Mouse (Mus musculus) stomach, embryonic 15.5 days (tissue): Measurements from ENCODE around the gene Casc1. TPM values are rescaled to one million over a fixed set of nuclear protein-coding genes. Genes with fewer than 3 reads are reported as not detected.
A peak's percentile ranks its signal among the peaks of the same experiment; 100 is the strongest.

Source experiments
- ATAC-seq: fragments of 200-750 bp; cut with Nextera tagmentation; 2 replicates; pipeline ENCODE4 v1.8.0; 2017; ENCODE audit warnings: low read depth, moderate number of reproducible peaks, moderate TSS enrichment; ENCODE audit not compliant: insufficient read depth, low FRiP score
- H3K27ac ChIP-seq: fragments of 300-500 bp; sonication (generic); 2 replicates; pipeline ENCODE4 v1.5.1; 2015; ENCODE audit warnings: mild to moderate bottlenecking, inconsistent platforms
- H3K27me3 ChIP-seq: fragments of 300-500 bp; sonication (generic); replicated peaks from 2 replicates; pipeline ENCODE4 v1.6.1; 2015; ENCODE audit warnings: inconsistent platforms
- H3K36me3 ChIP-seq: fragments of 300-500 bp; sonication (generic); 2 replicates; pipeline ENCODE4 v1.6.1; 2015; ENCODE audit warnings: inconsistent platforms
- H3K4me1 ChIP-seq: fragments of 300-500 bp; sonication (generic); 2 replicates; pipeline ENCODE4 v1.6.1; 2015; ENCODE audit warnings: inconsistent platforms
- H3K4me2 ChIP-seq: fragments of 300-500 bp; sonication (generic); 2 replicates; pipeline ENCODE4 v1.6.1; 2015; ENCODE audit warnings: mild to moderate bottlenecking, inconsistent platforms
- H3K4me3 ChIP-seq: fragments of 300-500 bp; sonication (generic); replicated peaks from 2 replicates; pipeline ENCODE4 v1.5.1; 2015; ENCODE audit warnings: inconsistent platforms
- H3K9ac ChIP-seq: fragments of 300-500 bp; sonication (generic); 2 replicates; pipeline ENCODE4 v1.6.1; 2015; ENCODE audit warnings: inconsistent platforms
- H3K9me3 ChIP-seq: fragments of 300-500 bp; sonication (generic); 2 replicates; pipeline ENCODE4 v1.6.1; 2016; ENCODE audit warnings: inconsistent platforms
- WGBS: fragments of 180-500 bp; shearing (Covaris S2); methylation state at CpG from one replicate; pipeline ENCODE4 v1.1.7; 2015; 5-methylcytosine and 5-hydroxymethylcytosine counted together
- polyA plus RNA-seq: library from polyadenylated mRNA; unstranded; fragments of >200 nt; fragmentation: Nextera tagmentation; extraction: Ambion mirVana; gene quantifications from 2 replicates; pipeline ENCODE4 v1.2.1, GENCODE M21; 2015

Casc1 gene
- polyA plus RNA-seq, 1 experiment from 2014 or later: 0.19 TPM

GRCm38 (mm10) chr6:145235367-145235766 lies 24.6 kb upstream of the Casc1 start:
- 86% methylated on average over 6 of the region's 6 CpGs for WGBS
- no peak for ATAC-seq

GRCm38 (mm10) chr6:145234391-145234790 lies 23.6 kb upstream of the Casc1 start:
- Histone ChIP-seq H3K9ac (no peak overlapping the region), H3K36me3 (peaks cover 3% of the 10 kb centered on the region), H3K4me1 (no peaks in the 10 kb centered on the region), H3K27me3 (no peaks in the 10 kb centered on the region), H3K9me3 (no peaks in the 10 kb centered on the region), H3K27ac (no peak overlapping the region), H3K4me3 (no peak overlapping the region), H3K4me2 (no peak overlapping the region)
- no peak for ATAC-seq
- WGBS: 93% methylated on average over 1 of the region's 1 CpGs

More at GRCm38 (mm10) chr6:145235367-145235766, 24.6 kb upstream of the Casc1 start:
- Histone ChIP-seq H3K4me2 (no peak overlapping the region), H3K9ac (no peak overlapping the region), H3K4me1 (no peaks in the 10 kb centered on the region), H3K27ac (no peak overlapping the region), H3K36me3 (peaks cover 3% of the 10 kb centered on the region), H3K9me3 (no peaks in the 10 kb centered on the region), H3K4me3 (no peak overlapping the region), H3K27me3 (no peaks in the 10 kb centered on the region)

- 88% methylated on average over 3 of the region's 3 CpGs for WGBS
Observed at GRCm38 (mm10) chr6:145226296-145226695, 15.5 kb upstream of the Casc1 start.

GRCm38 (mm10) chr6:145224246-145224645 lies 13.4 kb upstream of the Casc1 start:
- WGBS: 90% methylated on average over 6 of the region's 6 CpGs

More at GRCm38 (mm10) chr6:145226296-145226695, 15.5 kb upstream of the Casc1 start:
- no peak for ATAC-seq
- H3K27me3 ChIP-seq: no peaks in the 10 kb centered on the region
- peaks cover 3% of the 10 kb centered on the region; the same call in 1 of the 2 replicates for H3K36me3 ChIP-seq
- no peak overlapping the region for H3K4me3 ChIP-seq
- H3K9me3 ChIP-seq: no peaks in the 10 kb centered on the region
- H3K27ac ChIP-seq: no peak overlapping the region
- H3K9ac ChIP-seq: no peak overlapping the region
- no peaks in the 10 kb centered on the region for H3K4me1 ChIP-seq
- no peak overlapping the region for H3K4me2 ChIP-seq

GRCm38 (mm10) chr6:145215826-145216225 lies 5.0 kb upstream of the Casc1 start:
- H3K36me3 ChIP-seq: peaks cover 9% of the 10 kb centered on the region; the same call in 1 of the 2 replicates
- no peak overlapping the region for H3K27ac ChIP-seq
- H3K27me3 ChIP-seq: no peaks in the 10 kb centered on the region
- WGBS: 91% methylated on average over 3 of the region's 3 CpGs
- H3K4me2 ChIP-seq: no peak overlapping the region
- H3K9ac ChIP-seq: no peak overlapping the region
- H3K4me1 ChIP-seq: peaks cover 7% of the 10 kb centered on the region; the same call in 1 of the 2 replicates
- ATAC-seq: no peak
- no peaks in the 10 kb centered on the region for H3K9me3 ChIP-seq
- H3K4me3 ChIP-seq: no peak overlapping the region

More at GRCm38 (mm10) chr6:145224246-145224645, 13.4 kb upstream of the Casc1 start:
- Histone ChIP-seq H3K4me3 (no peak overlapping the region), H3K27ac (no peak overlapping the region), H3K4me1 (no peaks in the 10 kb centered on the region), H3K27me3 (no peaks in the 10 kb centered on the region), H3K9ac (no peak overlapping the region), H3K36me3 (peaks cover 3% of the 10 kb centered on the region; the same call in 1 of the 2 replicates), H3K9me3 (no peaks in the 10 kb centered on the region), H3K4me2 (no peak overlapping the region)
- ATAC-seq: no peak

GRCm38 (mm10) chr6:145213916-145214315 lies 3.1 kb upstream of the Casc1 start:
- no peaks in the 10 kb centered on the region for H3K27me3 ChIP-seq
- peaks cover 11% of the 10 kb centered on the region; the same call in 1 of the 2 replicates for H3K4me1 ChIP-seq
- no peak overlapping the region for H3K4me3 ChIP-seq
- H3K4me2 ChIP-seq: no peak overlapping the region
- no peak overlapping the region for H3K9ac ChIP-seq
- no peak overlapping the region for H3K27ac ChIP-seq
- no peak for ATAC-seq
- WGBS: 72% methylated on average over 2 of the region's 2 CpGs
- H3K9me3 ChIP-seq: no peaks in the 10 kb centered on the region
- H3K36me3 ChIP-seq: 0 out of 2 replicates have a peak, but pooled peaks cover 4% of the 10 kb centered on the region

GRCm38 (mm10) chr6:145211376-145212305 lies 836 bp upstream of the Casc1 start:
- 2% methylated on average over 21 of the region's 21 CpGs for WGBS
- Histone ChIP-seq H3K9me3 (no peaks in the 10 kb centered on the region), H3K9ac (peak overlapping the region; percentile 73), H3K27me3 (no peaks in the 10 kb centered on the region), H3K4me1 (peaks cover 11% of the 10 kb centered on the region; the same call in 1 of the 2 replicates), H3K36me3 (no peaks in the 10 kb centered on the region), H3K4me2 (peak overlapping the region; percentile 56), H3K27ac (peak overlapping the region; percentile 96), H3K4me3 (peak overlapping the region; percentile 72)
- ATAC-seq: peak; percentile 6

- no peak overlapping the region for H3K9ac ChIP-seq
Observed at GRCm38 (mm10) chr6:145210056-145210680, 637 bp downstream of the Casc1 start.

GRCm38 (mm10) chr6:145205142-145205541 lies 5.7 kb downstream of the Casc1 start:
- no peak overlapping the region for H3K4me2 ChIP-seq

More at GRCm38 (mm10) chr6:145210056-145210680, 637 bp downstream of the Casc1 start:
- Histone ChIP-seq H3K4me3 (peak overlapping the region; percentile 72), H3K27ac (peak overlapping the region; percentile 36; the same call in 1 of the 2 replicates), H3K9me3 (no peaks in the 10 kb centered on the region), H3K36me3 (no peaks in the 10 kb centered on the region), H3K4me1 (peaks cover 11% of the 10 kb centered on the region; the same call in 1 of the 2 replicates), H3K27me3 (no peaks in the 10 kb centered on the region), H3K4me2 (peak overlapping the region; percentile 76)
- WGBS: 31% methylated on average over 8 of the region's 8 CpGs
- ATAC-seq: no peak

GRCm38 (mm10) chr6:145204440-145204839 lies 6.4 kb downstream of the Casc1 start:
- 89% methylated on average over 6 of the region's 6 CpGs for WGBS
- Histone ChIP-seq H3K27ac (no peak overlapping the region), H3K27me3 (no peaks in the 10 kb centered on the region), H3K4me3 (no peak overlapping the region), H3K36me3 (no peaks in the 10 kb centered on the region), H3K9ac (no peak overlapping the region), H3K4me1 (no peaks in the 10 kb centered on the region), H3K9me3 (no peaks in the 10 kb centered on the region), H3K4me2 (no peak overlapping the region)
- no peak for ATAC-seq

More at GRCm38 (mm10) chr6:145205142-145205541, 5.7 kb downstream of the Casc1 start:
- ATAC-seq: no peak
- Histone ChIP-seq H3K36me3 (no peaks in the 10 kb centered on the region), H3K27ac (no peak overlapping the region), H3K27me3 (no peaks in the 10 kb centered on the region), H3K9ac (no peak overlapping the region), H3K9me3 (no peaks in the 10 kb centered on the region), H3K4me3 (no peak overlapping the region), H3K4me1 (peaks cover 2% of the 10 kb centered on the region; the same call in 1 of the 2 replicates)
- WGBS: 77% methylated on average over 10 of the region's 10 CpGs

- no peaks in the 10 kb centered on the region for H3K36me3 ChIP-seq
- H3K4me1 ChIP-seq: no peaks in the 10 kb centered on the region
- H3K9me3 ChIP-seq: no peaks in the 10 kb centered on the region
- H3K9ac ChIP-seq: no peak overlapping the region
- WGBS: 71% methylated on average over 13 of the region's 13 CpGs
- H3K4me3 ChIP-seq: no peak overlapping the region
- H3K27me3 ChIP-seq: no peaks in the 10 kb centered on the region
- H3K27ac ChIP-seq: no peak overlapping the region
- H3K4me2 ChIP-seq: no peak overlapping the region
- no peak for ATAC-seq
Observed at GRCm38 (mm10) chr6:145202432-145203125, 8.2 kb downstream of the Casc1 start.
